Mouse (Mus musculus) kidney, adult 18-20 months (tissue): Measurements from ENCODE around the gene Zfp512b.

ENCODE experiments used
- DNase-seq: peaks from one replicate; pipeline ENCODE4 v3.0.0; 2021

Zfp512b gene

GRCm38 (mm10) chr2:181572921-181573920 lies 19.4 kb downstream of the Zfp512b start:
- no peak for DNase-seq

- no peak for DNase-seq
These were observed 20.5 kb downstream of the Zfp512b start for GRCm38 (mm10) chr2:181571941-181572670.

GRCm38 (mm10) chr2:181570921-181571595 lies 21.5 kb downstream of the Zfp512b start:
- no peak for DNase-seq

- DNase-seq: no peak
These were observed 22.2 kb downstream of the Zfp512b start for GRCm38 (mm10) chr2:181570375-181570774.

GRCm38 (mm10) chr2:181569856-181570255 lies 22.7 kb downstream of the Zfp512b start:
- DNase-seq: no peak

GRCm38 (mm10) chr2:181568272-181569008 lies 24.2 kb downstream of the Zfp512b start:
- peak; percentile 55 for DNase-seq

DNA sequence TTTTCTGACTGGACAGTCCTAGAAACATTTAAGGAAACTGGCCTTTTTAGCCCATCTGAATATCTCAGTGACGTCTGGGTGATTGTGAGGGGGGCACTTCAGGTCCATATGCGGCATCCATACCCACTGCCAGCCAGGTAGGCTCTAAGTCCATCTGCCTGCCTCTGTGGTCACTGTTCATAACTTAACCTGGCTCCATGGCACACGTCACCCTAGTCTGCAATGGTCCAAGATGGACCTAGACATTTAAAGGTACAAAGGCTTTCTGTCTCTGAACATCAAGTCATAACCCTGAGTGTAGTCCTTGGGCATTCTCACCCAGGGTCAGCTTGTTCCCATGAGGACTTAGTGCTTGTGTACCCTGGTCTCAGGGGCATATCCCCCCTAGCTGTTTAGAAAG lies 25.3 kb downstream of the Zfp512b start:
- DNase-seq: no peak

DNA sequence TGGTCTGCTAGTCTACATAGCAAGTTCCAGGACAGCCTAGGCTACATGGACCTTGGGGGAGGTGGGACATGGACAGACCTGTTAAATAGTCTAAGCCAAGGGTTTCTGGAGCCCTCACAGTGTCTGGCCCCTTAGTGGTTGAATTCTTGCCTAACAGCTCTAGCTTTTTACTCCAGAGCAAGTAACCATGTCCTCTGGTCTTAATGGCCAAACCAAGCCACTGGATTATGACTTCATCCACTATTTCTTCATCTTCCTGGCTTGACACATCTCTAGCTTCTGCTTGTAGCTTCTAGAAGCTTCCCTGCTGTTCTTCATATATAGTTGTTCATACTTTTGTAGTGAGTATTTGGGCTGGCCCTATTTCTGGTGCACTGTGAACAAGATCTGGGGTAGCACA lies 38.8 kb downstream of the Zfp512b start:
- DNase-seq: no peak

DNA sequence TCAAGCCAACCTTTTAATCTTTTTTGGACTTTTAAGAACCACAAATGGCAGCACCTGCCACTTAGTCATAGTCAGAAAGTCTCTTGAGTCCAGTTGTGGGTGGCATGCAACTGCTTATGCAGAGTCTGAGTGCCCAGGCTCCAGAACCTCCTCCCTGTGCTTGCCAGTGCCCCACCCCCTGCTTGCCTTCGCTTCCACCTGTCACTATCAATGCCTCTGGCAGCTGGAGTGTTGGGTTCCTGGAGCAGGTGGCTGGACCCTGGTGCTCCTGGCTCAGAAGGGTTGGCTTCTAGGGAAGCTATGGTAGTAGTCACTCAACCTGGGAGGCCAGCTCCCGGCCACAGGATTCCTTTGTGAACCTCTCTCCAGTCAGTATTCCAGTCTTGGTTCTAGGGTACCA lies 42.4 kb downstream of the Zfp512b start:
- DNase-seq: no peak

- DNase-seq: no peak
These were observed 43.9 kb downstream of the Zfp512b start for GRCm38 (mm10) chr2:181548682-181549081.

DNA sequence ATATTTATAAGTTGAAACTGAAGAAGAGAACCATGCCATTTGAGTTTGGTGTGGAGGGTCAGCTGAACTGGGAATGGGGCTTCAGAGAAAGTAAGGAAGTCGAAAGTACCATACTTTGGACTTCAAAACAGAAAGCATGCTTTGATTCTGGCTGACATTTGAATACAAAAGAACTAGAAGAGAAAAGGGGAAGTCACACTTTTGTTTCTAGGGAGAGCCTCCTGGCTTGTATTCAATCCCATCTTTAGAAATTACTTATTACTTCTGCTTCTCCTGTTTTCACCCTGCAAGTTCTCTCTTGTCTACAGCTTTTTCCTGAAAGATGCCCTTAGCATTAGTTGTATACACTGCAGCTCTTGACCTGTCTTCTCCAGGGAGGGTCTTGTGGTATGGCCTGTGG lies 44.4 kb downstream of the Zfp512b start:
- no peak for DNase-seq

DNA sequence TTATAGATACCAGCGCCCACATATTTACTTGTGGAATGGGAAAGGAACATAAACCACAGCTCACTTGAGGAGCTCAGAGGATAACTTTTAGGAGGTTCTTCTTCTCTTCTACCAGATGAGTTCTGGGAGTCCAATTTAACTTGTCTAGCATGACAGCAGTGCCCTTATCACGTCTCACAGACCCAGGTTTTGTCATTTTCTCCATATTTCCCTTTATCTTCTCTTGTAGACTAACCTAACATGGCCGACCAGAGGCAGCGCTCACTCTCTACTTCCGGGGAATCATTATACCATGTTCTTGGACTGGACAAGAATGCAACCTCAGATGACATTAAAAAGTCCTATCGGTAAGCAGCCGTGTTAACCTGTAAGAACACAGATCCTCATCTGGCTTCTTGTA lies 46.5 kb downstream of the Zfp512b start:
- DNase-seq: no peak

- no peak for DNase-seq
These were observed 50.7 kb downstream of the Zfp512b start for GRCm38 (mm10) chr2:181541761-181542380.

DNA sequence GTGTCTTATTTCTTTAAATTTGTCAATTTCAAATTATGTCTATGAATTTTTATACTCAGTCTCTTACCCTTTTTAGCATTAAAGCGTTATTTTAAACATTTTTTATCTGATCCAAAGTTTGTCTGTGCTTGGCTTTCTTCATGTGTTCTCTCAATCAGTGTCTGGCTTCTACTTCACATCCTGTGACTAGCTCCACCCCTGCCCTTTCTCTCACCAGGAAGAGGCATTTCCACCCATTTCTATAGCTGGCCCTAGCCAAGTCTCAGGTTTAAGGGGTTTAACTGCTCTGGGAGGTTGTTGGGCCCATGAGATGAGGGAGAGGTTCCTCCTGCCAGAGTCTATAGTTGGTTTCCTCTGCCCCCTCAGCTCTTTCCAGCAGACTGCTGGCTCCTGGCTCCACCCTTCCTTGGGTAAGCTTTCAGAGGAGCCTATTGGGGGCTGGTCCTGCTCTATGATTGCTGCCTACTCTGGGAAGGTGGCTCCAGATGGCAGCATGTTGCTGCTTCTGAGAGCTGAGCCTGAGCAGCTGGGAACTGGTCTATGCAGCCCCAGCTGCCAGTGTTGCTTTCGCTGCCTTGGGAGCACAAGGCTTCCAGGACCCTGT lies 55.1 kb downstream of the Zfp512b start:
- DNase-seq: no peak

DNA sequence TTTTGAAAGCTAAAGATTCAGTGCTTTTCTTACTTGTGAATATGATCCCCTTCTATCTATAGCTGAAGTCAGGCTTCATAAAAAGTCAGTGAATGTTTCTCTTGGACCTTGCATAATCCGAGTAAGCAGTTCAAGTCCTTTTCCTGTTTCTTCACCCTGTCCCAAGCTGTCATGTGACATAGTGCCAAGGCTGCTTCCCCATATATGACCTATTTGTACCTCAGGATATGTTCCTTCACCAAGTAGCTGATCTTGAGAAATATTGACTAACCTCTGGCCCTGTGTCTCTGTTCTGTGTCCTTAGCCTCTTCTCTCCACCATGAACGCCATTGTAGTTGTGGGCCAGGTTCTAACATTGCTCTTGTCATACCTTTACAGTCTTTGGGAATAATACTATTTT lies 56.2 kb downstream of the Zfp512b start:
- DNase-seq: no peak

GRCm38 (mm10) chr2:181532589-181532988 lies 60.0 kb downstream of the Zfp512b start:
- no peak for DNase-seq
